Mouse (Mus musculus) thymus, adult 2 months (tissue): Measurements from ENCODE around the gene Anks4b. TPM values are rescaled to one million over a fixed set of nuclear protein-coding genes. Genes with fewer than 3 reads are reported as not detected.

Experiments used
- DNase-seq: peaks from one replicate; pipeline ENCODE4 v3.0.0; 2021
- H3K27ac ChIP-seq: fragments of 200-500 bp; 2 replicates; pipeline ENCODE4 v1.5.1; 2012; ENCODE audit warnings: low read length, control low read depth; ENCODE audit not compliant: control insufficient read depth, insufficient read depth
- H3K27me3 ChIP-seq: fragments of 200-500 bp; 2 replicates; pipeline ENCODE4 v1.6.1; 2012; ENCODE audit warnings: mild to moderate bottlenecking, low read length, moderate library complexity, mixed read lengths; ENCODE audit not compliant: control insufficient read depth, insufficient read depth
- H3K36me3 ChIP-seq: fragments of 200-500 bp; 2 replicates; pipeline ENCODE4 v1.6.1; 2012; ENCODE audit warnings: mild to moderate bottlenecking, low read length, moderate library complexity; ENCODE audit not compliant: control insufficient read depth, insufficient read depth
- H3K4me1 ChIP-seq: fragments of 200-500 bp; replicated peaks from 2 replicates; pipeline ENCODE4 v1.6.1; 2012; ENCODE audit warnings: low read length; ENCODE audit not compliant: control insufficient read depth, insufficient read depth
- H3K4me3 ChIP-seq: fragments of 200-500 bp; 2 replicates; pipeline ENCODE4 v1.5.1; 2012; ENCODE audit warnings: mild to moderate bottlenecking, low read length, control low read depth, moderate library complexity; ENCODE audit not compliant: control insufficient read depth, insufficient read depth
- CTCF ChIP-seq: fragments of 200-500 bp; IDR thresholded peaks from 2 replicates; pipeline ENCODE4 v1.5.1; 2012; ENCODE audit warnings: mild to moderate bottlenecking, control low read depth, low read length, moderate library complexity, borderline replicate concordance; ENCODE audit not compliant: control insufficient read depth, poor library complexity, insufficient read depth; ENCODE audit errors: extremely low read depth
- POLR2A ChIP-seq: fragments of 200-500 bp; IDR thresholded peaks from 2 replicates; pipeline ENCODE4 v1.6.1; 2012; ENCODE audit warnings: mild to moderate bottlenecking, low read length, control low read depth, moderate library complexity; ENCODE audit not compliant: control insufficient read depth, poor library complexity, insufficient read depth; ENCODE audit errors: extremely low read depth
- WGBS: fragments of 180-500 bp; shearing (Covaris S2); methylation state at CpG from one replicate; pipeline ENCODE4 v1.1.7; 2018; 5-methylcytosine and 5-hydroxymethylcytosine counted together
- polyA plus RNA-seq: library from polyadenylated mRNA; depleted of rRNA; stranded (reverse); fragments of >200 nt; gene quantifications from 2 replicates; pipeline ENCODE4 v1.2.3, GENCODE M21; 2012; rRNA removed

Gene Anks4b
- polyA plus RNA-seq, 1 experiment: 0.22 TPM

GRCm38 (mm10) chr7:120201771-120202170 lies 28.1 kb downstream of the Anks4b start, which contains the start of gene Crym:
Gene Crym (minus strand): TSS chr7:120202111.
- no peaks in the 10 kb centered on the region; the same call in 1 of the 2 replicates for H3K27me3 ChIP-seq
- DNase-seq: no peak
- no peak within 1 kb of the TSS for H3K27ac ChIP-seq
- WGBS: 20% methylated on average over 26 of the region's 26 CpGs
- no peak for TF ChIP-seq CTCF
- TF ChIP-seq POLR2A: no peak
- H3K4me1 ChIP-seq: no peaks in the 10 kb centered on the region
- no peak within 1 kb of the TSS for H3K4me3 ChIP-seq
- H3K36me3 ChIP-seq: no peaks in the 10 kb centered on the region

DNA sequence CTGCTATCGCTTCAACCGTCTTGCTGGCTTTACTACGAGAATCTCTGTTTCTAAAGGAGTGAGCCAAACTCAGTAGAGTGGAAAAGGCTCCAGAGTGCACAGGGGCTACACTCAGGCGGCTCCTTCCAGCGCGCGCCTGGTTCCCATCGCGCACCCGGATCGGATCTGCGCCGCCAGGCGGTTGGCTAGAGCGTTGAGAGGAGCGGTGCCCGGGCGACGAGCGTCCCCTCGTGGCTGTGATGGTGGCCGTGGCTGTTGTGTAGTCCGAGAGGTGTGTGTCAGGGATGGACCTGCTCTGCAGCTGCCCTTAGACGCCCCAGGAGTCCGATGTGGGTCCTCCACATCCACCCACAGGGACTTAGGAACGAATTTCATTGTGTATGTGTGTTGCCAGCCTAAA lies 30.1 kb downstream of the Anks4b start, which contains the start of gene Abca14:
Gene Abca14 (plus strand): TSS at position 173 of the 400 bp plus-strand sequence.
- no peak within 1 kb of the TSS for H3K4me3 ChIP-seq
- no peaks in the 10 kb centered on the region; the same call in 1 of the 2 replicates for H3K27me3 ChIP-seq
- no peaks in the 10 kb centered on the region for H3K4me1 ChIP-seq
- H3K36me3 ChIP-seq: no peaks in the 10 kb centered on the region
- peak; percentile 3 for DNase-seq
- WGBS: 14% methylated on average over 26 of the region's 26 CpGs
- TF ChIP-seq POLR2A (no peak), CTCF (no peak)
- H3K27ac ChIP-seq: no peak within 1 kb of the TSS

GRCm38 (mm10) chr7:120205989-120206388 lies 32.3 kb downstream of the Anks4b start:
- TF ChIP-seq CTCF (no peak), POLR2A (no peak)
- 31% methylated on average over 9 of the region's 9 CpGs for WGBS
- no peak for DNase-seq
- Histone ChIP-seq H3K27me3 (no peaks in the 10 kb centered on the region; the same call in 1 of the 2 replicates), H3K27ac (no peak overlapping the region), H3K4me1 (no peaks in the 10 kb centered on the region), H3K36me3 (no peaks in the 10 kb centered on the region), H3K4me3 (no peak overlapping the region)

DNA sequence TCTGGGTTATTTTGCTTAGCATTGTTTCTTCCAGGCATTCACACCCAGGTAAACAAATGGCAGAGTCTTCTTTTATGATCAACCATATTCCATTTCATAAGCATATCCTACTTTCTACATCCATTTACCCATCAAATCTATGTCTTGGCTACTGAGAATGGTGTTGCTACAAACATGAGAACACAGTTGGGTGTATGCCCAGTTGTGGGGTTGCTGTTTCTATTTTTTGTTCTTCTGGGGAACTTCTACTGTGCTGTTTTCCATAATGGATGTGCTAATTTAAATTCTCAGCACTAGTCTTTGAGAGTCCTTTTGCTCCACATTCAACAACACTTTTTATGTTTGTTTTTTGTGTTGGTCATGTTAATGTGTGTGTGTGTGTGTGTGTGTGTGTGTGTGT lies 54.9 kb downstream of the Anks4b start:
- no peak overlapping the region for H3K27ac ChIP-seq
- H3K36me3 ChIP-seq: no peaks in the 10 kb centered on the region
- no peaks in the 10 kb centered on the region for H3K4me1 ChIP-seq
- H3K27me3 ChIP-seq: no peaks in the 10 kb centered on the region
- no peak overlapping the region for H3K4me3 ChIP-seq
- TF ChIP-seq CTCF (no peak), POLR2A (no peak)
- DNase-seq: no peak

Other genes starting within 250 kb of the Anks4b start
- gene Dnah3, start 78.6 kb upstream of the Anks4b start, polyA plus RNA-seq: 0.23 and 0.30 TPM in 2 replicates
- 6.9 and 8.9 TPM in 2 replicates for gene Tmem159, start 71.5 kb upstream of the Anks4b start, polyA plus RNA-seq
- gene Zp2, start 28.6 kb upstream of the Anks4b start, polyA plus RNA-seq: 1.1 TPM in 2 replicates
- 0.88 and 1.2 TPM in 2 replicates for gene Crym, start 28.3 kb downstream of the Anks4b start, polyA plus RNA-seq
- gene Abca14, start 30.1 kb downstream of the Anks4b start, polyA plus RNA-seq: not detected in 2 replicates
- not detected in 2 replicates for gene Abca15, start 154.8 kb downstream of the Anks4b start, polyA plus RNA-seq
- not detected in 2 replicates for gene Abca16, start 235.8 kb downstream of the Anks4b start, polyA plus RNA-seq